Mouse (Mus musculus) megakaryocyte-erythroid progenitor cell, adult 5-6 weeks (primary cell): ENCODE results near the gene Ccdc65. TPM values are rescaled to one million over a fixed set of nuclear protein-coding genes. Genes with fewer than 3 reads are reported as not detected.
A peak's percentile ranks its signal among the peaks of the same experiment; 100 is the strongest.

ENCODE experiments used
- ATAC-seq: replicated peaks from 2 replicates; pipeline ENCODE4 v1.8.0; 2016; ENCODE audit warnings: mild to moderate bottlenecking, inconsistent platforms; ENCODE audit not compliant: severe bottlenecking, poor library complexity, low FRiP score, low TSS enrichment
- total RNA-seq, 2 experiments: library from RNA; stranded (forward) in 1 of 2; stranded (reverse) in 1 of 2; fragments of 200-1000, 215-1000 nt in 1 of 2; fragments of >200 nt in 1 of 2; fragmentation: Nextera tagmentation in 1 of 2; gene quantifications; 2 replicates each; pipeline ENCODE4 v1.2.3; 2014 to 2017

Ccdc65 gene
- total RNA-seq, 2 experiments from 2014 or later: not detected

- ATAC-seq: no peak
Measured at GRCm38 (mm10) chr15:98771813-98772425, 63.9 kb downstream of the Ccdc65 start.

GRCm38 (mm10) chr15:98772511-98773211 is 64.7 kb downstream of the Ccdc65 start:
- ATAC-seq: peak; percentile 84

Other genes with a start within 250 kb of the Ccdc65 start
- not detected in 2 replicates for gene OR5BS1P, start 238.3 kb upstream of the Ccdc65 start, total RNA-seq (2014; fragmentation: Nextera tagmentation)
- gene OR5BS1P, start 238.3 kb upstream of the Ccdc65 start, total RNA-seq (2017): not detected in 2 replicates
- not detected in 2 replicates for gene Lalba, start 225.5 kb upstream of the Ccdc65 start, total RNA-seq (2014; fragmentation: Nextera tagmentation)
- not detected in 2 replicates for gene Lalba, start 225.5 kb upstream of the Ccdc65 start, total RNA-seq (2017)
- gene Olfr279, start 215.8 kb upstream of the Ccdc65 start, total RNA-seq (2014; fragmentation: Nextera tagmentation): not detected in 2 replicates
- not detected in 2 replicates for gene Olfr279, start 215.8 kb upstream of the Ccdc65 start, total RNA-seq (2017)
- 68.9 and 73.0 TPM in 2 replicates for gene Kansl2, start 173.9 kb upstream of the Ccdc65 start, total RNA-seq (2014; fragmentation: Nextera tagmentation)
- 54.4 and 57.7 TPM in 2 replicates for gene Kansl2, start 173.9 kb upstream of the Ccdc65 start, total RNA-seq (2017)
- gene Ccnt1, start 137.3 kb upstream of the Ccdc65 start, total RNA-seq (2014; fragmentation: Nextera tagmentation): 66.8 and 70.7 TPM in 2 replicates
- gene Ccnt1, start 137.3 kb upstream of the Ccdc65 start, total RNA-seq (2017): 80.8 and 88.3 TPM in 2 replicates
- not detected in 2 replicates for gene 4930415O20Rik, start 137.2 kb upstream of the Ccdc65 start, total RNA-seq (2014; fragmentation: Nextera tagmentation)
- not detected in 2 replicates for gene 4930415O20Rik, start 137.2 kb upstream of the Ccdc65 start, total RNA-seq (2017)
- gene Adcy6, start 98.1 kb upstream of the Ccdc65 start, total RNA-seq (2014; fragmentation: Nextera tagmentation): 55.8 and 57.2 TPM in 2 replicates
- 28.8 and 45.9 TPM in 2 replicates for gene Adcy6, start 98.1 kb upstream of the Ccdc65 start, total RNA-seq (2017)
- not detected in 2 replicates for gene Cacnb3, start 77.4 kb upstream of the Ccdc65 start, total RNA-seq (2014; fragmentation: Nextera tagmentation)
- gene Cacnb3, start 77.4 kb upstream of the Ccdc65 start, total RNA-seq (2017): not detected in 2 replicates
- 79.8 and 96.4 TPM in 2 replicates for gene Ddx23, start 45.3 kb upstream of the Ccdc65 start, total RNA-seq (2014; fragmentation: Nextera tagmentation)
- gene Ddx23, start 45.3 kb upstream of the Ccdc65 start, total RNA-seq (2017): 152 and 181 TPM in 2 replicates
- gene Rnd1, start 30.7 kb upstream of the Ccdc65 start, total RNA-seq (2014; fragmentation: Nextera tagmentation): 0.64 TPM in 1 of 2 replicates, not detected in the other
- 0.61 TPM in 1 of 2 replicates, not detected in the other for gene Rnd1, start 30.7 kb upstream of the Ccdc65 start, total RNA-seq (2017)
- gene Fkbp11, start 20.0 kb downstream of the Ccdc65 start, total RNA-seq (2014; fragmentation: Nextera tagmentation): 5.5 and 6.1 TPM in 2 replicates
- 5.8 and 6.9 TPM in 2 replicates for gene Fkbp11, start 20.0 kb downstream of the Ccdc65 start, total RNA-seq (2017)
- 22.5 and 23.2 TPM in 2 replicates for gene Arf3, start 55.0 kb downstream of the Ccdc65 start, total RNA-seq (2014; fragmentation: Nextera tagmentation)
- 16.9 and 22.1 TPM in 2 replicates for gene Arf3, start 55.0 kb downstream of the Ccdc65 start, total RNA-seq (2017)
- gene Wnt10b, start 69.9 kb downstream of the Ccdc65 start, total RNA-seq (2014; fragmentation: Nextera tagmentation): not detected in 2 replicates
- gene Wnt10b, start 69.9 kb downstream of the Ccdc65 start, total RNA-seq (2017): not detected in 2 replicates
- gene Wnt1, start 81.7 kb downstream of the Ccdc65 start, total RNA-seq (2014; fragmentation: Nextera tagmentation): not detected in 2 replicates
- not detected in 2 replicates for gene Wnt1, start 81.7 kb downstream of the Ccdc65 start, total RNA-seq (2017)
- not detected in 2 replicates for gene Ddn, start 101.3 kb downstream of the Ccdc65 start, total RNA-seq (2014; fragmentation: Nextera tagmentation)
- gene Ddn, start 101.3 kb downstream of the Ccdc65 start, total RNA-seq (2017): 0.08 TPM in 1 of 2 replicates, not detected in the other
- gene Prkag1, start 123.3 kb downstream of the Ccdc65 start, total RNA-seq (2014; fragmentation: Nextera tagmentation): 61.3 and 121 TPM in 2 replicates
- 120 and 143 TPM in 2 replicates for gene Prkag1, start 123.3 kb downstream of the Ccdc65 start, total RNA-seq (2017)
- 55.2 and 72.7 TPM in 2 replicates for gene Kmt2d, start 163.0 kb downstream of the Ccdc65 start, total RNA-seq (2014; fragmentation: Nextera tagmentation)
- 27.5 and 31.8 TPM in 2 replicates for gene Kmt2d, start 163.0 kb downstream of the Ccdc65 start, total RNA-seq (2017)
- gene Rhebl1, start 186.3 kb downstream of the Ccdc65 start, total RNA-seq (2014; fragmentation: Nextera tagmentation): 17.4 and 25.2 TPM in 2 replicates
- gene Rhebl1, start 186.3 kb downstream of the Ccdc65 start, total RNA-seq (2017): 4.3 and 9.4 TPM in 2 replicates
- gene Dhh, start 190.3 kb downstream of the Ccdc65 start, total RNA-seq (2014; fragmentation: Nextera tagmentation): not detected in 2 replicates
- not detected in 2 replicates for gene Dhh, start 190.3 kb downstream of the Ccdc65 start, total RNA-seq (2017)
- 8.7 and 14.5 TPM in 2 replicates for gene Lmbr1l, start 210.0 kb downstream of the Ccdc65 start, total RNA-seq (2014; fragmentation: Nextera tagmentation)
- 5.7 and 12.0 TPM in 2 replicates for gene Lmbr1l, start 210.0 kb downstream of the Ccdc65 start, total RNA-seq (2017)
- 2,322 and 3,225 TPM in 2 replicates for gene Tuba1b, start 226.4 kb downstream of the Ccdc65 start, total RNA-seq (2014; fragmentation: Nextera tagmentation)
- 801 and 969 TPM in 2 replicates for gene Tuba1b, start 226.4 kb downstream of the Ccdc65 start, total RNA-seq (2017)
- not detected in 2 replicates for gene Gm49450, start 245.3 kb downstream of the Ccdc65 start, total RNA-seq (2014; fragmentation: Nextera tagmentation)
- not detected in 2 replicates for gene Gm49450, start 245.3 kb downstream of the Ccdc65 start, total RNA-seq (2017)
- 4.5 and 10.2 TPM in 2 replicates for gene Tuba1a, start 245.5 kb downstream of the Ccdc65 start, total RNA-seq (2014; fragmentation: Nextera tagmentation)
- gene Tuba1a, start 245.5 kb downstream of the Ccdc65 start, total RNA-seq (2017): 9.7 and 16.0 TPM in 2 replicates